Mouse (Mus musculus): ENCODE data around the gene Gpat3. TPM values are rescaled to one million over a fixed set of nuclear protein-coding genes. Genes with fewer than 3 reads are reported as not detected.
A peak's percentile ranks its signal among the peaks of the same experiment; 100 is the strongest.

Gene Gpat3
- total and polyA plus RNA-seq, 2 experiments: 2.0 to 6.7 TPM

- no peaks in the 10 kb centered on the region for H3K27me3 ChIP-seq (ENCODE audit: control insufficient read depth, insufficient read depth, low read length)
- 89% methylated on average over 5 of the region's 5 CpGs for WGBS
Observed at GRCm38 (mm10) chr5:100901046-100901445, 55.5 kb downstream of the Gpat3 start.

DNA sequence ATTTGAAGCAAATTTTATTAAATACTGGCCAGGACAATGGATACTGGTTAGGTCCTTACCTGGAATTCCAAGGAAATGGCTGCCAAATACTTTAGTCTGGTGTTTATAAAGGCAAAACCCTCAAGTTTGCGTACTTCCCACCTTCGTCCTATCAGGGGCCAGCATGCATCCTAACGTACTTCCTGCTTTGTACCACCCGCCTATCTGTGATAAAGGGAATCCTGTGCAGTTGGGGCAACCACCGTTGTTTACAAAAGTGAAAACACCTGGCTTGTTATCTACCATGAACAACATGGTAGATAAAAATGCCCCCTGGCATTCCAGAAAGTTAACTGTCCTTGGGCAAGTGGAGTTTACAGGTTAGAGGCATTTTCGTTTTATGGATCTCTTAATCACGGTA lies 63.0 kb downstream of the Gpat3 start:
- no peaks in the 10 kb centered on the region for H3K36me3 ChIP-seq (ENCODE audit: control insufficient read depth, insufficient read depth, low read length)
- WGBS: 84% methylated on average over 7 of the region's 7 CpGs
- H3K27me3 ChIP-seq (ENCODE audit: control insufficient read depth, insufficient read depth, low read length): no peaks in the 10 kb centered on the region
- no peak overlapping the region for H3K27ac ChIP-seq (replicated peaks; ENCODE audit: insufficient read depth, low read depth, low read length)
- no peak overlapping the region for H3K4me3 ChIP-seq (ENCODE audit: insufficient read depth, low read depth, low read length)
- no peaks in the 10 kb centered on the region for H3K4me1 ChIP-seq (ENCODE audit: control insufficient read depth, insufficient read depth, low read length)
- TF ChIP-seq CTCF (IDR thresholded peaks at IDR 0.05; ENCODE audit: low read depth, low read length): no peak
- TF ChIP-seq POLR2A (IDR thresholded peaks at IDR 0.05; ENCODE audit: extremely low read depth, insufficient read depth, low read length): no peak
- no peak overlapping the region for H3K9ac ChIP-seq (ENCODE audit: low read depth, low read length)
- no peak for DNase-seq (ENCODE audit: extremely low read depth, low read depth, low spot score)
- H3K79me2 ChIP-seq (ENCODE audit: control insufficient read depth, insufficient read depth, low read length): no peaks in the 10 kb centered on the region

More at GRCm38 (mm10) chr5:100901046-100901445, 55.5 kb downstream of the Gpat3 start:
- Histone ChIP-seq H3K27ac (replicated peaks; ENCODE audit: insufficient read depth, low read depth, low read length) (no peak overlapping the region), H3K36me3 (ENCODE audit: control insufficient read depth, insufficient read depth, low read length) (no peaks in the 10 kb centered on the region), H3K4me3 (ENCODE audit: insufficient read depth, low read depth, low read length) (no peak overlapping the region), H3K9ac (ENCODE audit: low read depth, low read length) (no peak overlapping the region), H3K4me1 (ENCODE audit: control insufficient read depth, insufficient read depth, low read length) (peaks cover 5% of the 10 kb centered on the region), H3K79me2 (ENCODE audit: control insufficient read depth, insufficient read depth, low read length) (no peaks in the 10 kb centered on the region)
- no peak for DNase-seq (ENCODE audit: extremely low read depth, low read depth, low spot score)
- TF ChIP-seq POLR2A (IDR thresholded peaks at IDR 0.05; ENCODE audit: extremely low read depth, insufficient read depth, low read length) (no peak), CTCF (IDR thresholded peaks at IDR 0.05; ENCODE audit: low read depth, low read length) (no peak)

DNA sequence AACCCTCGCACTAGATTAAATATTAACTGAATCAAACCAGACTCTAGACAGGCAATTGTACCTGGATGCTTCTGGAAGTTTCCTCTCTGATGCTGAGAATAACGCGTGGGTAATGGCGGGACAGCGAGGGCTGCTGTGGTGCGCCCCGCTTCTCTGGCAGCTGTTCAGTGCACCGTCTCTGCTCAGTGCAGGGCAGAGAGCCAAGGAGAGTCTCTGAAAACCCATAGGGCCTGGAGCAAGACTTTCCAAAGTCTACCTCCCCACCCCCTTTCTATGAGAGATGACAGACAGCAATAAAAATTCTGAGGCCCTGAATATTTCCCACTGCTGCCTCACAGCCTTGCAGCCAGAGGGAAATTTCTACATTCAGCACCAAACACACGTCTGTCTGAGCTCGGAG lies 63.4 kb downstream of the Gpat3 start:
- H3K4me3 ChIP-seq (ENCODE audit: insufficient read depth, low read depth, low read length): no peak overlapping the region
- TF ChIP-seq POLR2A (IDR thresholded peaks at IDR 0.05; ENCODE audit: extremely low read depth, insufficient read depth, low read length): no peak
- TF ChIP-seq CTCF (IDR thresholded peaks at IDR 0.05; ENCODE audit: low read depth, low read length): no peak
- no peak overlapping the region for H3K27ac ChIP-seq (replicated peaks; ENCODE audit: insufficient read depth, low read depth, low read length)
- no peak for DNase-seq (ENCODE audit: extremely low read depth, low read depth, low spot score)
- no peak overlapping the region for H3K9ac ChIP-seq (ENCODE audit: low read depth, low read length)
- no peaks in the 10 kb centered on the region for H3K27me3 ChIP-seq (ENCODE audit: control insufficient read depth, insufficient read depth, low read length)
- no peaks in the 10 kb centered on the region for H3K4me1 ChIP-seq (ENCODE audit: control insufficient read depth, insufficient read depth, low read length)
- 89% methylated on average over 10 of the region's 10 CpGs for WGBS
- no peaks in the 10 kb centered on the region for H3K36me3 ChIP-seq (ENCODE audit: control insufficient read depth, insufficient read depth, low read length)
- H3K79me2 ChIP-seq (ENCODE audit: control insufficient read depth, insufficient read depth, low read length): no peaks in the 10 kb centered on the region

DNA sequence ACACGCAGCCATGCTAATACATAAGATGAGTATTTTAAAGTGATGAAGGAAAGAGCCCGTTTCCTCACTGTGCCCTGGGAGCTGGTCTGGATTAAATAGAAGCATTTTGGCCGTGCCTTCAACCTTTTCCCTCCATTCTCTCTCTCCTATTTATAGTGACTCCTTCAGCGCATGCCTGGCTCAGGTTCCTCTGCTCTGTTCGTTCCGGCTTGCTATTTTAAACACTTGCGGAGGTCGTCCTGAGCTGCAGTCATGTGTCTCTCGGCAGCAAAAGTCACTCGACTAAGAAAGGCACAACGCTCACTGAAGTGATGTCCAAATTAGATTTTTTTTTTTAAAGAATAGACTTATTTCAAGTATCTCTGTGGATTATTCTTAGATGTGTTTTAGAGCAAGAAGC lies 64.2 kb downstream of the Gpat3 start:
- DNase-seq (ENCODE audit: extremely low read depth, low read depth, low spot score): no peak
- WGBS: 89% methylated on average over 11 of the region's 11 CpGs

DNA sequence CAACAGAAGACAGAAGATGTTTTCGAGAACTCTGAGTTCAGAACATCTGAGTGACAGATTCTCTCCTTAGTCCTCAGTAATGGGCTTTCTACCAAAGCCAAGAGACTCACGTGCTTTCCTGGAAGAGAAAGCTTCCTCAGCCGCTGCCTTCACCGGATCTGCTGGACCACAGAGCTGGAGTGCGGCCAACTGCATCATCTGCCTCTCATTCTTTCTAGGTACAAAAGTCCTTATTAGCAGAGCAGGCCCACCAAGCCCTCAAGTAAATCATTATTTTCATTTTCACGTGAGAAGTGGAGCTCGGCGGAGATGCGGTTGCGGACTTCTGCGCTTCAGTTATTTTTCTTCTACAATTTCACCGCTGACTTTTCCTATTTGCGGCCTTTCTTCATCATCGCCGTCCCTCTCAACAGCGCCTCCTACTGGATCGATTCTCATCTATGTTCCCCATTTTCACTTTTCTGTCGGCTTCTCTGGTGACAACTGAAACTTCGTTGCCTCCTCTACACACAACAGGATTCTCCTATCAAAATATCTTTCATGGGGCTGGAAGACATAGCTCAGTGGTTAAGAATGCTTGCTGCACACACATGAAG lies 66.1 kb downstream of the Gpat3 start:
- H3K27me3 ChIP-seq (ENCODE audit: control insufficient read depth, insufficient read depth, low read length): no peaks in the 10 kb centered on the region
- no peaks in the 10 kb centered on the region for H3K36me3 ChIP-seq (ENCODE audit: control insufficient read depth, insufficient read depth, low read length)
- no peak for TF ChIP-seq POLR2A (IDR thresholded peaks at IDR 0.05; ENCODE audit: extremely low read depth, insufficient read depth, low read length)
- peak; percentile 21; the same call in 1 of the 2 replicates for TF ChIP-seq CTCF (IDR thresholded peaks at IDR 0.05; ENCODE audit: low read depth, low read length)
- no peak overlapping the region for H3K4me3 ChIP-seq (ENCODE audit: insufficient read depth, low read depth, low read length)
- H3K27ac ChIP-seq (replicated peaks; ENCODE audit: insufficient read depth, low read depth, low read length): no peak overlapping the region
- H3K79me2 ChIP-seq (ENCODE audit: control insufficient read depth, insufficient read depth, low read length): no peaks in the 10 kb centered on the region
- WGBS: 70% methylated on average over 19 of the region's 19 CpGs
- no peak overlapping the region for H3K9ac ChIP-seq (ENCODE audit: low read depth, low read length)
- no peak for DNase-seq (ENCODE audit: extremely low read depth, low read depth, low spot score)
- no peaks in the 10 kb centered on the region; the same call in 1 of the 2 replicates for H3K4me1 ChIP-seq (ENCODE audit: control insufficient read depth, insufficient read depth, low read length)

More for the DNA sequence above, 64.2 kb downstream of the Gpat3 start:
- Histone ChIP-seq H3K4me1 (ENCODE audit: control insufficient read depth, insufficient read depth, low read length) (no peaks in the 10 kb centered on the region), H3K9ac (ENCODE audit: low read depth, low read length) (no peak overlapping the region), H3K27ac (replicated peaks; ENCODE audit: insufficient read depth, low read depth, low read length) (no peak overlapping the region), H3K79me2 (ENCODE audit: control insufficient read depth, insufficient read depth, low read length) (no peaks in the 10 kb centered on the region), H3K4me3 (ENCODE audit: insufficient read depth, low read depth, low read length) (no peak overlapping the region), H3K27me3 (ENCODE audit: control insufficient read depth, insufficient read depth, low read length) (no peaks in the 10 kb centered on the region), H3K36me3 (ENCODE audit: control insufficient read depth, insufficient read depth, low read length) (no peaks in the 10 kb centered on the region)
- no peak for TF ChIP-seq POLR2A (IDR thresholded peaks at IDR 0.05; ENCODE audit: extremely low read depth, insufficient read depth, low read length)
- TF ChIP-seq CTCF (IDR thresholded peaks at IDR 0.05; ENCODE audit: low read depth, low read length): no peak

DNA sequence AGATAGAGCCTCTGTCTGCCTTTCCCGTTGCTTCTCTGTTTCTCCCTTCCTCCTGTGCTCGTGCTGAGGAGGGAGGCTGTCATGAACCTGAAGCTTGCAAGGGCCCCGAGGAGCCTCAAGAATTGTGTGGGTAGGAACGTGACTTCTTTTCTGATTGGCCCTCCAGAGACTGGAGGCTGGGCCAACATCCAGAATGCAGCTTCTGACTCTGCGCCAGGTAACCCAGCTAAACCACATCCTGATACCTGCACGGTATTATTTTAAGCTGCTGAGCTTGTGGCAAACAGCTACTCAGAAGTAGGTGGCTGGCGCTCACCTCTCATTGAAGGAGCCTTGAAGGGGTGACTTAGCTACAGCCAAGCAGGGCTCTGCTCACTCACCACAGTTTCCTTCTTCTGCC lies 66.9 kb downstream of the Gpat3 start:
- no peak for DNase-seq (ENCODE audit: extremely low read depth, low read depth, low spot score)
- Histone ChIP-seq H3K4me3 (ENCODE audit: insufficient read depth, low read depth, low read length) (no peak overlapping the region), H3K27me3 (ENCODE audit: control insufficient read depth, insufficient read depth, low read length) (no peaks in the 10 kb centered on the region), H3K36me3 (ENCODE audit: control insufficient read depth, insufficient read depth, low read length) (no peaks in the 10 kb centered on the region), H3K79me2 (ENCODE audit: control insufficient read depth, insufficient read depth, low read length) (no peaks in the 10 kb centered on the region), H3K9ac (ENCODE audit: low read depth, low read length) (no peak overlapping the region), H3K4me1 (ENCODE audit: control insufficient read depth, insufficient read depth, low read length) (peaks cover 3% of the 10 kb centered on the region; the same call in 1 of the 2 replicates), H3K27ac (replicated peaks; ENCODE audit: insufficient read depth, low read depth, low read length) (no peak overlapping the region)
- 80% methylated on average over 7 of the region's 7 CpGs for WGBS
- TF ChIP-seq POLR2A (IDR thresholded peaks at IDR 0.05; ENCODE audit: extremely low read depth, insufficient read depth, low read length) (no peak), CTCF (IDR thresholded peaks at IDR 0.05; ENCODE audit: low read depth, low read length) (no peak)
